Mouse (Mus musculus) large intestine, adult 2 months (tissue): ENCODE measurements at regions not wholly inside any gene's neighbourhood (a gene's known extent, or its start where the extent isn't known, plus 50 kb on each side); places are given as distances from the start of the nearest gene placed in this dataset.
"Not testable (repeated sequence)": the region's sequence is repeated elsewhere in the genome, so short reads cannot be mapped to it uniquely, and the experiment has no call there.

Source experiments
- DNase-seq: peaks from one replicate; pipeline ENCODE4 v3.0.0-alpha.2; 2012; ENCODE audit warnings: low read depth, low spot score
- WGBS: fragments of 180-500 bp; shearing (Covaris S2); methylation state at CpG from one replicate; pipeline ENCODE4 v1.1.7; 2018; 5-methylcytosine and 5-hydroxymethylcytosine counted together

- 63% methylated on average over 7 of the region's 7 CpGs for WGBS
- DNase-seq, result no peak
Measured at GRCm38 (mm10) chr15:5817901-5818576, 481.5 kb upstream of the Dab2 start.

DNA sequence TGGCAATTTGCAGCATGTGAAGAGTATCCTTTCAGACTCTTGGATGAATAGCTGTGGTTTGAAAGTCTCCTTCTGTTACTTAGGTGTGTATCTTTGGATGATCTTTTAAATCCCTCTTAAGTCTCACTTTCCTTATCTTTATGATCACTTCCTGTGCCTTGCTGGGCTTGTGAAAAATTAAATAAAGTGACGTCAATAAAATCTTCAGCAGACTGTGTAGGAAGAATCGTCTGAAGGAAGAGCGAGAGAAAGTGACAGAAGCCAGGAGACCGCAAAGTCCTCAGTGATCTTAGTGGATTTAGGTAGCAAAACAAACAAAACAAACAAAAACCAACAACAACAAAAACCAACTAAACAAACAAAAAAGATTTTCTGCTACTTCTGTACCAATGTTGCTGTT lies 459.6 kb upstream of the Dab2 start:
- DNase-seq, result no peak
- 28% methylated on average over 4 of the region's 4 CpGs for WGBS

DNA sequence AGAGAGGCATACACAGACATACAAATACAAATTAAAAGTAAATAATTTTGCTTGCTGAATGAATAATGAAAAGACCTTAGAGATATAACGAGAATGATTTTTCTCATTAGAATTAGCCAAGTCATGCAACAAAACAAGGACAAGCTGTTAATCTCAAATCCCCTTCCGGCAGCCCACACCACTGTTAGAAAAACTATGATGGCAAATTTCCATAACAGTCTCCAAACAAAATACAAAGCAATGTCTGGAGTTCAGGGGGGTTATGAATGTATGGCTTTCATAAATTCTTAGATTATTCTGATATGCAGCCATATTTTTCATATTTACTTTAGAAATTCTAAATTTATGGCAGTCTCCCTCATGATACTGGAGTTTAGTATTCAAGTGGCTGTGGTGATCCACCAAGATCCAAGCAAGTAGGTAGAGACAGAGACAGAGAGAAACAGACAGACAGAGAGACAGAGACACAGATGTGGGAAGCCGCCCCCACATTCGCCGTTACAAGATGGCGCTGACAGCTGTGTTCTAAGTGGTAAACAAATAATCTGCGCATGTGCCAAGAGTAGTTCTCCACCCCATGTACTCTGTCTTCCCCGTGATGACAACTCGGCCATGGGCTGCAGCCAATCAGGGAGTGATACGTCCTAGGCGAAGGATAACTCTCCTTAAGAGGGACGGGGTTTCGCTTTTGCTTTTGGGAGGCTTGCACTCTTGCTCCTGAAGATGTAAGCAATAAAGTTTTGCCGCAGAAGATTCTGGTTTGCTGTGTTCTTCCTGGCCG lies 458.0 kb upstream of the Dab2 start:
- 90% methylated on average over 15 of the region's 15 CpGs for WGBS

GRCm38 (mm10) chr15:5846571-5846970 lies 453.0 kb upstream of the Dab2 start:
- 85% methylated on average over 5 of the region's 5 CpGs for WGBS
- DNase-seq, result no peak

More for the DNA sequence above, 458.0 kb upstream of the Dab2 start:
- DNase-seq, result not testable (repeated sequence)

- no peak for DNase-seq
- WGBS, result 94% methylated on average over 3 of the region's 3 CpGs
Measured at GRCm38 (mm10) chr15:5847413-5848100, 452.0 kb upstream of the Dab2 start.

DNA sequence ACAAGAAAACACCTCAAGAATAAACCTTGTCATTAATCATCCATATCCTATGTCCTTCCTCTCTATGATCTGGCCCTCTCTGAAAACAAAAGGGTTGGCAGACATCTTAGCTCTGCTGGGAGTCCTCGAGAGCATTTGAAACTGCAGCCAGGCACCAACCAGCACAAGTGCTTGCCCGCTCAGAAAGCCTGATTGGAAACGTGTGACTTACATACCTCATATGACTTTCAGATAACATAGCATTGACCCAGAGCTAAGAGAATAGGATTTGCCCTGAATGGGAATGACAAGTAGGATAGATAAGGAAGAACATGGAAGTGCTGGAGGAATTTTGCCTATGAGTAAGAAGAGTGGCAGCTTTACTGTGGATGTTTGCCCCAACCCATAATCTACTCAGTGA lies 447.1 kb upstream of the Dab2 start:
- 67% methylated on average over 3 of the region's 3 CpGs for WGBS
- no peak for DNase-seq

DNA sequence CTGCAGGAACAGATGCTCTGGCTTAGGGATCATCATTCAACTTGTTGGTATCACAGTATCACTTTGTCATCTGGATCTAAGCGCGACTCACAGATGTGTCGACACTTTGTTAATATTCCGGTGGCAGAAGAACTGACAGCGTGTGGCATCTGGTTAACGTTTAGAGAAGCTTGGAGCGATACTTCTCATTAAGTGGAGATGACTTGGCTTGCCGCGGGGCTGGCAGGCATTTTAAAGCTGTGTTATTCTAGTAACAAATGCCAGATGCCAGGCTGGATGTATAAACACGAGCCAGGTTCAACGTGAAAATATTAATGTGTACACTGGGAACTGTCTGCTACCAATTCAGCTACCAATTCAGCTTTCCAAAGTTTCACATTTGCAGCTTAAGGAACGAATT lies 430.3 kb upstream of the Dab2 start:
- no peak for DNase-seq
- WGBS, result 68% methylated on average over 12 of the region's 12 CpGs

- 66% methylated on average over 2 of the region's 2 CpGs for WGBS
- DNase-seq, result no peak
Measured at GRCm38 (mm10) chr15:5869866-5870265, 429.7 kb upstream of the Dab2 start.

- 71% methylated on average over 3 of the region's 3 CpGs for WGBS
- DNase-seq, result no peak
Measured at GRCm38 (mm10) chr15:5872042-5872441, 427.5 kb upstream of the Dab2 start.

GRCm38 (mm10) chr15:5877749-5878148 lies 421.8 kb upstream of the Dab2 start:
- WGBS, result 82% methylated on average over 5 of the region's 5 CpGs
- DNase-seq, result no peak

DNA sequence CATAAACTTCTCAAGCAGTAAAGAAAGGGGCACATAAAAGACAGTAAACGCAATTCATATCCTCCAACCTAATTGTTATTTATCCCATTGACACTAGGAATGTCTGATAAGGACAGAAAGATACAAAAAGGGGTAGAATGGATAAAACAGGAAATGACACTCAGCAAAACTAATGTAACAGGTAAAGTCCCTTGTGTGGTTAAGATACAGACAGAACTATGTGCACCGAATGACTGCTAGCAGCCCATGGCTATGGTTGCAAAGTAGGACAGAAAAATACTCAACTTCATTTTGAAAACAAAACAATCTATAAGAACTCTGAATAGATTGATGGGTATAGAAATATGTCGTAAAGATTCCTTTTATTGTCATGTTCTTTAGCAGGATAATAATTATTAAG lies 408.4 kb upstream of the Dab2 start:
- DNase-seq, result no peak
- 89% methylated on average over 3 of the region's 3 CpGs for WGBS

GRCm38 (mm10) chr15:5892034-5892433 lies 407.6 kb upstream of the Dab2 start:
- DNase-seq, result no peak

DNA sequence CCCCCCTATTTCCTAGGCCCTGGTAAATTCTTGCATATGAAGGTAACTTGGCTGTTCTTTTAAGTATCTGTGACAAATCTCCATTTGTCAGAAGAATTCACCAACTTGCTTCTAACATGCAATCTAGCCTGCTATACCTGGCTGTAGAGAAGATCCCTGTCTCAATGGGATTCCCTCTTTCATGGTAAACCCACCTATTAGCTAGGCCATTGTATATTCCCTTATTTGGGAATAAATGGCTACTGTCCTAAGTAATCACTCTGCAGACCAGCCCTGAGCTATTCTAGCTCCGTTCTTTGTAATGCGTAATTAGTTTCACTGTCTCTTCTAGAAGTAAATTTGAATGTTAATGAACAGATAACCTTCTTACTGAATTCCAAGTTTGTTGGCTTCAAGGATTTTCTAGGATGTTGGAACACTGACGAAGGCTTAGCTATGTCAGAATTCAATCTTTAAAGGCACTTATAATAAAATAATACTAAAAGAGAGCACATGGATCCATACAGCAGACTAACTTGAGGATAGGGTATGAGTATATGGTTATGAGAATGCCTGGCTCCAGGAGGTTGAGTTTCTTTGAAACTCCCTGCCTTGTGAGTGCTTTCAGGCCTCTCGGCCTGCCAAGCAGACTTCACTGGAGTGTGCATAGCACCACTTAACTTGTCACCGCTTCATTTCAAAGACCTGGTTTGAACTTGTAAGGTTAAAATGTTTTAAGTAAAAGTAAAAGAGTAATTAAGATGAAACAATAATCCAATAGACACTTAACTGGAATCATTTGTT lies 403.7 kb upstream of the Dab2 start:
- WGBS, result 96% methylated on average over 5 of the region's 5 CpGs
- DNase-seq, result not testable (repeated sequence)

More at GRCm38 (mm10) chr15:5892034-5892433, 407.6 kb upstream of the Dab2 start:
- WGBS, result 57% methylated on average over 3 of the region's 3 CpGs

DNA sequence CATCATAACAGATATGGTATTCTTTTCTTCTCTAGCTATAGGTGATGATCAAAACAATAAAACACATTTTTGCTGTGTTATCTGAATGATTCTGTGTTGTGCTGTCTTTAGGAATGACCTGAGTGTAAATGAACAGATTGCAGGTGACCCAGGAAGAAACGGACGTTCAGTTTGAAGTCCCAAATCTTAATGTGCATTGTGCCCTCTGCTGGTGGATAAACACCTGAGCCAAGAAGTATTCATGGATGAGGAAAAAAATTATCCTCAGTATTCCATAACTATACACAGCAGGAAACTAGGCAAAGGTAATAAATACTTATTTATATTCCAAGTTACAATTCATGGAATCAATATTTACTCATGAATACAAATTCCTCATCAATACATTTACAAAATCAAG lies 384.3 kb upstream of the Dab2 start:
- 1% methylated on average over 2 of the region's 2 CpGs for WGBS
- no peak for DNase-seq

GRCm38 (mm10) chr15:5920058-5920457 lies 379.5 kb upstream of the Dab2 start:
- WGBS, result 13% methylated on average over 4 of the region's 4 CpGs
- DNase-seq, result peak; percentile 77

- 65% methylated on average over 3 of the region's 3 CpGs for WGBS
- no peak for DNase-seq
Measured at GRCm38 (mm10) chr15:5927768-5928167, 371.8 kb upstream of the Dab2 start.

DNA sequence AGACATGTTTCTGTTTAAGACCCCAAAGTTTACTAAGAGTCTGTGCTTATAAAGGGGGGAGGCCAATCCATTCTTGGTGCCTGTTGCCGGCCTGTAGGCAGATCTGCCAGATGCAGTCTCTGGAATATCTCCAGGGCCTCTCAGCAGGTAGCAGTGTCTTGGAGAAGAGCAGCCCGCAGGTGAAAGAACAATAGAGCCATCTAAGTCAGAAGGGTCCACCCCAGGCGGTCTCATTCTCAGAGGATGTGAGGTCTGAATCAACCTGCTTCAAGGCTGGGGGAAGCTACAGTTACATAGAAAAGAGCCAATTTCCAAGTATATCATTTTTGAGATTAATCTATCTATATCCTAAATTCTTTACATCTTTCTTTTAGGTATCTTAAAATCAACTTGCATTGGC lies 366.0 kb upstream of the Dab2 start:
- 83% methylated on average over 3 of the region's 3 CpGs for WGBS
- no peak for DNase-seq

DNA sequence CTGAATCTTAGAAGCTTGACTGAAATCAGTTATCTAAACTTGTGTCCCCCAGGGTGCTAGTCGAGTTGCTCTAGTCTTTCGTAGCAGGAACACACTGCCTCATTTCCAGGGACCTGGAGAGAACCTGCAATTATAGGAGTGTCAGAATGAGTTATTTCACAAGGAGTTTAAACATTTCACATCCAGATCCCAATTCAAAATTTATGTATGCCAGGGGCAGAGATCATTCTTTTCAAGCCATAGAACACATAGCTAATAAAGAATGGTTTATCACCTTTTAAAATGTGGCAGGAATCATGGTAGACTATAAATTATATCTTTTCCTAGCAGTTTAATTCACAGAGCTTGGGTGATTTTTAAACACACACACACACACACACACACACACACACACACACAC lies 358.6 kb upstream of the Dab2 start:
- 26% methylated on average over 2 of the region's 2 CpGs for WGBS
- DNase-seq, result no peak

DNA sequence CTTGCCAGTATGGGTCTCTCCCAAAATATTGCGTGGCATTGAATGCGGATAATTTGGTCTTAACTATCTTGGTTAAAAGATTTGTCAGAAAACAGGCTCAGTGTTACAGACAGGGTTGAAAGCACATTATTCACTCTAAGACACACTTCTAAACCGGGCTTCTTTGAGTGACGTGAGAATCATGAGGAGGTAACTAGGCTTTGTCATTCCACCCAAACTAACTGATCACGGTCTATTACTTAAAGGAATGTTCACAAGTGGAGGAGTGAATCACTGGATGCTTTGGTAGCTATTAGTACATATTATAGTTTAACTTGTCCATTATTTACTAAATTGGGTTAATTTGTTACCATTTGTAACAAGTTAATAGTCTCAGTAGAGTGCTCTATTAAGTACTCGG lies 352.9 kb upstream of the Dab2 start:
- 91% methylated on average over 6 of the region's 6 CpGs for WGBS
- no peak for DNase-seq

DNA sequence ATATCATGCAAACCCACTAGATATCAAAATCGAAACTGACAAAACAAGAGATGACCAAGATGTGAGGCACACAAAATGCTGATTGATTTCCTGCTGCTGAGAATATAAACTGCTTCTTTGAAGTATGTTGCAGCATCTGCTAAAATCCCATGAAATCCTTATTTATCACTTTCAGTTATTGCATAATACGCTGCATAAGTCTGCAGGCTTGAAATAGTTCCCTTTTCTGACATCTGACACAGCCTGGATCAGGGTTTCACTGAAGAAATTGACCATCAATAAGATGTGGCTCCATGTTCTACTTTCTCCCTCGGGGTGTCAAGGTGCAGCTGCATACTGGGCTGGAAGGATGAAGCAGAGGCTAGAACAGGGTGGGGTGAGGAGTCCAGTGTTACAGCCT lies 348.7 kb upstream of the Dab2 start:
- no peak for DNase-seq
- 71% methylated on average over 3 of the region's 3 CpGs for WGBS
